Mouse (Mus musculus) urinary bladder, postnatal 14 days (tissue): ENCODE measurements around the gene Dscam.
A peak's percentile ranks its signal among the peaks of the same experiment; 100 is the strongest.

Experiments used
- DNase-seq: peaks from one replicate; pipeline ENCODE4 v3.0.0; 2021; ENCODE audit warnings: low spot score

The Dscam gene

DNA sequence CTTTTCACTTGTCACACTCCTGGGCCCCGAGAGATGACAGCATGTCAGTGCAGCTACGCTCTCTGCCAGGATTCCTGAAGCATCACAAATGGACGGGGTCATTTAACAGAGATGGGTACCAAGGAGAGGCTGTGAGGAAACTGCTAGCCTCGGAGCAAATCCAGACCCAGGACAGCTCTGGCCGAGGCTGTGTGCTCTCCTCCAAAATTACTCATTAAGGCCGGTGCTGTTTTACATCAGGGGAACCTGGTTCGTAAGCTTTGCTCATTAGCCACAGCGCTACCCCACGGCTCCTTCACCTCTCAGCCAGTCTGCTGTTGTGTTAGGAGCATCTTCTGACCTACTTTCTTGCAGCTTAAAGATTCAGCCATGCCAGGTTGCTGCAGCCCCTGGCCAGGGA is 449.3 kb downstream of the Dscam start:
- DNase-seq: no peak

DNA sequence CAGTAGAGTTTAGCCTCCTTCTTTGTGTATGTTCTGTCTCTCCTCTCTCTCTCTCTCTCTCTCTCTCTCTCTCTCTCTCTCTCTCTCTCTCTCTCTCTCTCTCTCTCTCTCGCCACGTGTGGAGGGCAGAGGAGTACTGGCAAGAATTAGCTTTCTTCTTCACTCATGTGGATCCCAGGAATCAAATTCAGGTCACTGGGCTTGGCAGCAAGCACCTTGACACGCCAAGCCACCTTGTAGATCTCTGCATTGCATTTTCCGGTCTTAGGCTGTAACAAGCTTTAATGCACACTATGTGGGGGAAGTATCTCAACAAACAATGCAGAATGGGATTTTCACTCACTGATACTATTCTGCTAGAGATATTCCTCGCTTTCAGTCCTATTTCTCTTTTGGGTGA is 449.9 kb downstream of the Dscam start:
- no peak for DNase-seq

DNA sequence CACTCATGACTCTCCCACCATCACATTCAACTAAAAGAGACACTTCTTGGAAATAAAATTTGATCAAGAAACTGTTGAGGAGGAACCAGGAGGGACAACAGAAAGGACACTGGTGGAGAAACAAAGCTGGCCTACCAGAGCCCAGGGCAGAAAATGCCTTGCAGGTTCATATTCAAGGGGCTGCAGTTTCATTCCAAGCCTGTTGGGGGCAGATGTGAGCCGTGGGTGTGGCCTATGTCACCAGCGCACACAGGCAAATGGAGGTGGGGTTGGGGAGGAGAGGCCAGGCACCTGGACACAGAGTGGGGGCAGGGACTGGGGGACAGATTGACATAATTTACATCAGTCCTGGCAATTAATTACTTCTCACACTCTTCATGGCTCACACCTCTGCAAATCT is 452.3 kb downstream of the Dscam start:
- no peak for DNase-seq

DNA sequence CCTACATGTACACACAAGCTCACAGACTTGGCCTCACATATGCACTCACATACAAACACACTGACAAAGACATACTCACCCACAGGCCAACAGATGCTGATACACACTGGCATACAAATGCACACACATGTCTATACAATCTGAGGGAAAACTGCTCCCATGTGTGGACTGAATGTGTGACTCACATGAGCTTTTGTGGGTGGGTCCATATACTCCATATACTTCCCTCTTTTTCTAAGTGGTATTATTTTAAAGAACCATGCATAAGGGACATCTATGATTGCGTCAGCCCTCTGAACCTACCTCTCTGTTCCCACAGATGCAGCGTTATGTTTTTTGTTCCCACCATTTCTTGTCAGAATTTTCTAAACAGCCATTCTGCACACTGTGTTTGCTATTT is 453.9 kb downstream of the Dscam start:
- no peak for DNase-seq

DNA sequence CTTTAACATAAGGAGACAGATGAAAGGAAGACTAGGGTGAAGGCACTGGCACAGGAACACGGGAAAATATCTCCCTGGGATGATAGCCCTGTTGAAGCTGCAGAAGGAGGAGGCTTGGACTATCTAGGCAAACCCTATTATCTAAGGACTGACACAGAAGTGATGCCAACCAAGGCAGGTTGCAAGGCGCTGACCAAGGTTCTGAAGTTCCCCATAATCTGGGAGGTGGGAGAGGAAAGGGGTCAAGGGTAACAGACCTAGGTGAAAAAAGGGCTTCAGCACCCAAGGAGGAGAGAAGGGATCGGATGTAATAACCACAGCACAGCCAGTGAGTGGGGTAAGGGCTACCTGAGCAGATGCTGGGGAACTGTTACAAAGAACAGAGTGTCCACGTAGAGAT is 458.6 kb downstream of the Dscam start:
- no peak for DNase-seq

DNA sequence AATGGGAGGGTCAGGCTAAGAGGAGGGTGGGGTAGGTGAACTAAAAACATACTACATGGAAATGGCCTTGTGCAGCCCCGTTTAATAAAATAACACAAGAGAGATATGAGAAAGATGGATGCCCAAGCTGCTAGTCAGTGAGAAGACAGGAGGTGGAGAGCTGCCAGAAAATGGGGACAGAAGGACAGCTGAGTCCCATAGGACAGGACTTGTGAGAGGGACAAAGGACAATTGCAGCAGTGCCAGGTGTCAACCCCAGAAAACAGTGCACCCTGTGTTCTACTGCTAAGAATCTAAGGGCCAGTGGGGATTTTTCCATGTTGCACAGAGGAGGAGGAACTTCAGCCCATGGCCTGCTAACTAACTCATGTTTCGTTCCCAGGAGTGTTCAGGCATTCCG is 470.0 kb downstream of the Dscam start:
- DNase-seq: no peak

DNA sequence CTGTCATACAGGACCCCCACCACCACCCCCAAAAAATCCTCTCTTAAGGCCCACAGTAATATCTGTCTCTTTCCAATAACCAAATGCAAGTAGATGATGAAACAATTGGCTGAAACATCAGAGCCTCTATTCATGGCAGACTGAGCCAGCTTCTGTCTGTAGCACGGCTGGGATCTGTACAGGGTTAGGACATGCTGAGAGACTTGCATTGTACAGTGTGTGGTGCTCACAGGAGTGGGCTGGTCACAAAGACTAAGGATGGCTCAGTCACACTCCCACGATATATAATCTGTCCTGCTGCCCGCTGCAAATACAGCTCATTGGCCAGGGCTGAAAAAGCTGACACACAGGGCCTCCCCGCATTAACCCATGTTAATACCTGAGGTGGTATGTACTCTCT is 474.7 kb downstream of the Dscam start:
- no peak for DNase-seq

DNA sequence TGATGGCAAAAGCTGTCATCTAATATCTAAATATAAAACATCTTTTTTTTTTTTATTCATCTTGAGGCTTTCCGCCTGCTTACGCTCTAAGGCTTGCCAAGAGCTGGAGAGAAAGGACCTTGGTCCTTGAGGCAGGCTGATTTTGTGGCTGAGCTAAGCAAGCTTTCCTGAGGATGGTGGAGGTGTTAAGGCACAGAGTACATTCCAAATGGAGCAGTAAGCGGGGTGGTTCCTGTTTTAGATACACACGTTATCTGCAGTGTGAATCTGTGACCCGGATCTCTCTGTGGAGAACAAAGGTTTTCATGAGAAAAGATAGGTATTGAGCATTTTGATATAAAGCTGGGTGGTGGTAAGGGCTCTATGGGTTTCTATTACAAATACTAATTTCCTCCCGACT is 479.0 kb downstream of the Dscam start:
- no peak for DNase-seq

DNA sequence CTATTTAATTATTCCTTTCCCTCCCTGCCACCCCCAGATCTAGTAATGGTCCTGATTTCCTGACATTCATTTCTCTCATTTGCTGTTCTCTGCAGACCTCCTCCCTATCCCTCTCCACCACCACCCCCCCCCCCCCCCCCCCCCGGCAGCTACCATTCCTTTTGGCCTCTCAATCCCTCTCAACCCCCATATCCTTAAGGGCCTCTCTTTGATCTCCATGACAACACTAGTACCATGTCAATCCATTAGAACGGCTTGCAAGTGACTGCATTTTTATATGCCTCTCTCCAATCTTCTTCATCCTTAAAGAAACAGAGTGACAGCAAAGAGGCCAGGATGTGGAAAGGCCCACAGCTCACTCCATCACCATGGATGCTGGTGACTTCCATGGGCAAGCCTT is 480.5 kb downstream of the Dscam start:
- DNase-seq: no peak

DNA sequence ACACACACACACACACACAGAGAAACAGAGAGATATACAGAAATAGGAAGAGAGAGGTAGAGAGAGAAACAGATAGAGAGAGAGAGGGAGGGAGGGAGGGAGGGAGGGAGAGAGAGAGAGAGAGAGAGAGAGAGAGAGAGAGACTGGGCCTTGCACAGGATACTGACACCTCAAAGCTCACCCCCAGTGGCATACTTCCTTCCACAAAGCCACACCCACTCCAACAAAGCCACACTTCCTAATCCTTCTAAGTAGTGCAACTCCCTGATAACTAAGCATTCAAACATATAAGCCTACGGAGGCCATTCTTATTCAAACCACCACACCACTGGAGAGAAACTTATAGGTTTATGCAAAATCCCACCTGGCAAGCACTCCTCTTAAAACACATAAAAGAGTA is 481.1 kb downstream of the Dscam start:
- DNase-seq: no peak

DNA sequence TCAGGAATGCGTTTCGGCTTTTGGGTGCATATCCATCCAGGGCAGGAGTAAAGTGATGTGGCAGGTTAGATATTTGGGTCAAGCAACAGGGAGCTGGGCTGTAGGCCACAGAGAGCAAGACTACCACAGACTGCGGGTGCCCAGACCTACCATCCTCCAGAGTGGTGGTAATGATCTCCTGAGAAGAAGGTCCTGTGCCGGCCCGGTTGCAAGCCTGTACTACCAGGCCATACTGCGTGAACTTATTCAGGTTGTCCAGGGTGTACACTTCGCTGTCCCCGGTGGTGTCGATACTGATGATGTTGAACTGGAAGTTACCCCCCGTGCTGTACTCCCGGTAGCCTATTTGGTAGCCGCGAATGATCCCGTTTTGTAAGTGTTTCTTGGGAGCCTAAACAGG is 485.5 kb downstream of the Dscam start:
- no peak for DNase-seq

DNA sequence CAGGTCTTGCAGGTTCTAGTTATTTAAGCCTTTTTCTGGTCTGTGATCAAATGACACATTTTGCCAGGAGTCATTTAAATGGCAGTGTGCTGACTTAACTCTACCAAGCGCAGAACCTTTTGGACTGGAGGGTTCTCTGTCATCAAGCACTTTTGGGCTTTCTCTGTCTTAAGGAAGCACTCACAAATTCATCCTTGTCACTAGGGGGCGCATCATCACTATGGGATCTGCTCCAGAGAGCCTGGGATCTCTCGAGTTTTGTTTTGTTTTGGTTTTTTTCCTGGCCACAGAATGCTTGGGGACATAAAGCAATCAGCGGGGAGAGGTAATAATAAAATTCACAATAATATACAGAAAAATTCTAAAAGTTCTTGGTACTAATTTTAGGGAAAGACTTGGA is 486.0 kb downstream of the Dscam start:
- peak; percentile 71 for DNase-seq

DNA sequence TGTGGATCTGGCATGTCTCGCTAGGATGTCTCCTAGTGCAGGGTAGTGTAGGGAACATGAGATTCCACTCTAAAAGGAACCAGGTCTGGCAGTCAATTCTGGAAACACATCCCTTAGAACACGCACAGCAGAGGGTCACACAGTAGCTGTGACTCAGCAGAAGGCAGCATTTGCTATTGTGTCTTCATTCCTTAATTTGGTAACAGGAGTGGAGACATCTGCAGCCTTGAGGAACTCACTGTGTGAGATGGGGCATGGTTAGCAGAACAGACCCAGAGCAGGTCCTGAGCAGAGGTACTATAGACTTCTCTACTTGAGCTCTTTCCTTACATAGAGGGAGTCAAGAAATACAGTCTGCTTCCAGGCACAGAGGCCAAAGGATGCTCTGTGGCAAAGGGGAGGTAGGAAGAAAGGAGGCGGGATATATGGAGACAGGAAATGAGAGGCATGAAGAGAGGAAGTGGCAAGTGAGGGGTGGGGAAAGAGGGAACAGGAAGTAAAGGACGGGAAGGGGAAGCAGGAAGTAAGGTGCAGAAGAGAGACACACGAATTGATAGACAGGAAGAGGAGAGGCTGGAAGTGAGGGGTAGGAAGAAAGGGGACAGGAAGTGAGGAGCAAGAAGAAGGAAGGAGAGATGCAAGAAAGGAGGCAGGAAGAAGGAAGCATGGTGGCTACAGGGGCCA is 488.1 kb downstream of the Dscam start:
- no peak for DNase-seq

DNA sequence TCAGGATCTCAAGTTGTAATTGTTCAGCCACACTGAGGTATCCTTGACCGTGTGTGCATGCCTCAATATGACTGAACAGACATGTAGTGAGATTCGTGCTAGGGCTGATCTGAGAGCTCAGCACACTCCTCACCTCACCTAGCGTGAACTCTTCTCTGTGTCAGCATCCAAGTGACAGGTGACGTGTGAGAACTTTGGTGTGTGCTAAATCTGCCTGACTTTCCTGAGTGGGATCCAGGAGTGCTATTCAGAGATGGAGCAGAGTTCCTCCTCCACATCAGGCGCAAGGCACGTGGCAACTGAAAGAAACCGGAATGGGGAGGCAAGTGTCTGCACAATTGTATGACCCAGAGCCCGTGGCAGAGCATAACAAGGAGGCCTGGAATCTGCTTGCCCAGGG is 490.6 kb downstream of the Dscam start:
- no peak for DNase-seq

DNA sequence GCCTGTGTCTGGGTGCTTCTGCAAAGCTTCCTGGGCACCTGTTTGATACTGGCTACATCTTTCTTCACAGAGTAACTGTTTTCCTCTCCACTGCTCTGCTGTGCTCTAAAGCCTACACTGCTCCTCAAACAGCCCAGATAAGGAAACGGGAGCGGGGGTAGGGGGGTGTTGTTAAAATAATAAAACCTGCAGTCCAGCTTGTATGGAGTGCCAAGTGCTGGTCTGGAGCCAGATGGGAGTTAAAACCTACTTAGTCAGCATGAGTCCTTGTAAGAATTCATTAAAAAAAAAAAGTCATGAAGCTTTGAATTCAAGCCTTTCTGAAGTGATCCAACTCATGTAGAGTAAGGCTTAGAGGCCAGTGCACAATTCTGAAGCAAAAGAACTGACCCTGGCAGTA is 493.1 kb downstream of the Dscam start:
- peak; percentile 20 for DNase-seq

DNA sequence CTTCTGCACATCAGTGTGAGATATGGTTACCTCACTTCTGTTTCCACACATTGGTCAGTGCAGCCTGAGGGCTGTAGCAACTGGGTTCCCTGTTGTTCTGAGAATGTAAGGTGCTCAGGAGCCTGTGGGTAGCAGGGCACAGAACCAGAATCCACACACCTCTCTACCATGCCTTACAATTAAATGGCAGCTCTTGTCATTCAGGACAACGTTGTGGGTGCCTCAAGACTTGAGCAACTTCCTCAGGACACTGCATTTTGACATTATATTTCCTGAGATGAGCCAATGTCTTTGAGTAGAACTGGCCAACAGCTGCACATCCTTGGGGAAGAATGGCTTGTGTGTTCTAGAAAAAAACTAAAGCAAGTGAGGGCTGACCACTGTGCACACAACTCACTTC is 493.9 kb downstream of the Dscam start:
- DNase-seq: no peak

DNA sequence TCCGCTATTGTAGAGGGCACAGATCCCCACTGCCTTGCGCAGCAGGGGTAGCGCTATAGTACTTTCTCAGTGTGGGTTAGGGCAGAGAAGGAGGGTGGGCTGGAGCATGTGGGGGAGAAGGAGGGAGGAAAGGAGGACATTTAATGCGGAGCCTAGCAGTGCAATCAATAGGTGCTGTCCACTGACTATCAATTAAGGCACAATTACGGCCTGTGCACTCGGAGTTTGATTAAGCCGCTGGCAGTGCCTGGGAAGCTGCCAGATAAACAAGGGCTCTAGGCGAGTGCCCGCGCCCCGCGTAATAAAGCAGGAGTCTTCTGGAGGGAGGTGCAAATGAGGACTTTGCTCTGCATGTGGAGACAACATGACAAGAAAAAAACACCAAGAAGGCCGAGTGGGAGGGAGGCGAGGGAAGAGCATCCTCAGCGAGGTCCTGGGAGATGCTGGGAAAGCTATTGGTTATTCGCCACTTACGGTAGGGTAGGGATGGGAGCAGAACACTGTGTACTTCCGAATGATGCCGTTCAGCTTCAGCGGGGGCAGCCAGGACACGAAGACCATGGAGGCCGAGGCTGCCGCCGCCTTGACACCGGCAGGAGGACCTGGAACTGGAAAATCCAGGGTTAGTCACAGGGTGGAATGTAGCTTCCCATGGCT is 497.2 kb downstream of the Dscam start:
- DNase-seq: no peak

DNA sequence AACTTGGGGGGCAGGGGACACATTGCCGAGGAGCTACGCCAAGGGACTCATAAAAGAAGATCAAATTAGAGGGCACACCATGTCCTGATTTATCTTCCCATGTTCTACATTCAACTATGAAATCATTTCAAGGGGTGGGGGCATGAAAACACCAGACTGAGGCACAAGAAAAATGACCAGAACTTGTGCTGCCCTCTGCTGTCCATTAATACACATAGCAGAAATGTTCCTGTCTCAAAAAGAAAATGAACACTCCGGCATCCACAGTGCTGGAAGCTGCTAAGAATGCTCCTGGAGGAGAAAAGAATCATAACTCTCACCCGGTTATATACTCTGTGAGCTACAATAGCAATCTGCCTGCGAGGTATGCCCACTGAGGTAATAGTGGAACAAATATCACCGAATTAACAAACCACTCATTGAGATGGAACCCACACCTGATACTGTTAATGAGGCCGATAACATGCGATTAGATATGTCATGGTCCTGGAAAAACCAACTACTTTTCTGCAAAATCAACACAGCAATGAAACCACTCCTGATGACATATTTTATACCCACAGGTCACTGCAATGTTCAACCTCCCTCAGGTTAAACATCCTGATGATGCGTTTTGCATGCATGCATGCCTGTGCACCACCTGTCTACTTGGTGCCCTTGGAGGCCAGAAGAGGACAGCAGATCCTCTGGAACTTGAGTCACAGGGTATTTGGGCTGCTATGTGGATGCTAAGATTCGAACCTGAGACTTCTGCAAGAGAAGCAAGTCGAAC is 498.8 kb downstream of the Dscam start:
- no peak for DNase-seq

DNA sequence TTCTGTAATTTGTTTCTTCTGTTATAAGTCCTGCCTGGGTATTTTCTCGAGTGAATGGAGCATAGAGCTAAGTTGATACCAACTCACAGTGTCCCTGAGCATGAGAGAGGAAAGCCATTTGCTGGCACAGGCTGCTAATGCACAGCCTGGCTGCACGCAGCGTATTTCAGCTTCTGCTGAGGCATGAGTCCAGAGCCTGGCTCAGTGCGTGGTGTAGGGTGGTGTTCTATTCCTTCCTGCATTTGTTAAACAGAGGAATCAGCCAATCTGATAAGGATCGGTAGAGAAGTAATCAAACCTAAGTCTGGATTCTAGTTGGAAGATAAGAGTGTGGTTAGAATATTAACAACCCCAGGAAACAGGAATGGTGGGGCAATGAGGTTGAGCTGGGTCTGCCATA is 500.8 kb downstream of the Dscam start:
- DNase-seq: no peak

DNA sequence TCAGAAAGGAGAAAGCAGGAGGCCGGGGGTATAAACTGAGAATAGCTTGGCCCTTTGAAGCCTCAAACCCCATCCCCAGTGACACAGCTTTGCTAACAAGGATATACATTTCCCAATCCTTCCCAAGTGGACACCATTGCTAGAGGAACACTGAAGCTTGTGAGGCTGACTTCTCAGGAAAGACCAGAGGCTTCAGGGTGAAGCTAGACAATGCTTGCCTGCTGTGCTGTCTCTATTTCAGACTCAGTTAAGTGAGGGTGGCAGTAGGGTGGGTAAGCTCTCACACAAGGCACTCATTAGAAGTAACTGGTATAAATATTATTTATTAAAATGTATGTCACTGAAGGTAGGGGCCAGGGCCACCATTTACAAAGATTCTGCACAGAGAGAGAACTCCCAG is 502.1 kb downstream of the Dscam start:
- DNase-seq: no peak

DNA sequence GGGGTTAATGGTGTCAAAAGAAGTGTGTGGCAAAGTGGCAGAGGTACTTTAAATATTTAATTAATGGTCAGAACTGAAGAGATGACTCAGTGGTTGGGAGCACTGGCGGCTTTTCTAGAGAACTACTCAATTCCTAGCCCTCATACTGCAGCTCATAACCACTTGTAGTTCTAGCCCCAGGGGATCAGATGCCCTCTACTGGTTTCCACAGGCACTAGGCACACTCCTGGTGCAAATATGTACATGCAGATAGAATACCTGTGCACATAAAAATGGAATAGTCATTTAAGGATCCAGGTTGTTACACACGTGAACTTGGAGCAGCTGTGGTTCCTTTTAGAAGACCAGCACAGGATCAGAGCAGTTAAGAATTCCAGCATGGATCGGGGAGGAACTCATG is 509.5 kb downstream of the Dscam start:
- no peak for DNase-seq

DNA sequence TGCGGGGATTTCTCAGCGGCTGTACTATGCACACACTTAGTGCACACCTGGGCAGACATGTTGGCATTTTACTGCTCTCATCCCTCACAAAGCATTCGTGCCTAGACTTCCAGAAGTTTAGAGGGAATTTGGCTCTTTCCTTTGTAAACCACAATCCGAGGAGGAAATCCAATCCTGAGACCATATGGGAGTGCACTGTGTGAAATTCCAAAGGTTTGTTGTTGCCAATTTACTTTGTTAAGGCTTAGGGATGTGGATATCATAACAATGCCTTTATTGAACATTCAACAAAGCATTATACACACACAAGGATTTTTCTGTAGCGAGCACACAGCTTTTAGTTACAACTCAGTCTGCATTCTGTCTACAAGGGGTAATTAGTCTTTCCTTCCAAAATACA is 511.3 kb downstream of the Dscam start:
- no peak for DNase-seq

DNA sequence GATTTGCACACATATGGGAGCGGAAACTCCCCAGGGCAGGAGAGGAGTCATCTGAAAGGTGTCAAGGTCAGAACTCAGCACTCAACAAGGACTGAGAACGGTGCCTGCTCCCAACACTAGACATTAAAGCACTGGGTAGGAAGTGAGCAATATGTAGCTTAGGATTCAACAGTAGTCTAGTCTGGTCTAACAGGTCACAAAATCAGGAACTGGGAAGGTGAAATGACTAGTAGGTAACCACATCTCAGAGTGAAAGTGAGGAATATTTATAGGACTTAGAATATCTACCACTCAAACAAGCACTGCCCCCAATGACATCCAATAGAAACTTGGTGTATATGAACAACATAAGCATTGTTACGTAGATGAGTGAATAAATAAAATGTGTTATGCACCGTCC is 515.0 kb downstream of the Dscam start:
- DNase-seq: no peak

DNA sequence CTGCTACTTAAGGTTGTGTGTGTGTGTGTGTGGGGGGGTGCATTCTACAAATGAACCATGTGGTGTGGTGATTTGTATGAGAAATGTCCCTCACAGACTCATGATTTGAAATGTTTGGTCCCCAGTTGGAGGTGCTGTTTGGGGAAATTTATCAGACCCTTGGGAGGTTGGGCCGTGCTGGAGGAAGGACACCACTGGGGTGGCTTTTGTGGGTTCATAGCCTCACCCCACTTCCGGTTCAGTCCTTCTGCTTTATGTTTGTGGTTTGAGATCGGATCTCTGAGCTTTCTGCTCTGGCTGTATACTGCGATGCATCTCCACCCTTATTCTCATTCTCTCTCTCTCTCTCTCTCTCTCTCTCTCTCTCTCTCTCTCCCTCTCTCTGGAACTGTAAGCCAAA is 516.5 kb downstream of the Dscam start:
- no peak for DNase-seq
